Comparison of ENCODE assay signal across 20 mouse cellular contexts in genomic region chr1:59285880-59286279, GRCm38 (mm10). TPM values are rescaled to one million over a fixed set of nuclear protein-coding genes. Genes with fewer than 3 reads are reported as not detected.
DNase-seq lines count a peak whose midpoint lies in the region; TF ChIP-seq lines count a peak whose summit lies in the region.
"Had no signal": no experiment of that assay in that cellular context is flagged by ENCODE, and none has a peak within 500 bp of the region (broad histone marks: within the 10 kb centered on the region; RNA-seq: fewer than 3 reads in every experiment).

No protein-coding gene starts in this region.

- TF ChIP-seq RAD21 in CH12.LX (IDR thresholded peaks at IDR 0.05; ENCODE audit: low read depth, low read length) (no peak), MEL (IDR thresholded peaks at IDR 0.05; ENCODE audit: low read depth, low read length) (no peak)

- no peaks in the 10 kb centered on the region for H3K9me3 ChIP-seq in CH12.LX (replicated peaks; ENCODE audit: low read length)
- no peaks in the 10 kb centered on the region for H3K9me3 ChIP-seq in MEL (replicated peaks; ENCODE audit: insufficient read depth, low read length)
- H3K9me3 ChIP-seq: embryonic facial prominence, embryonic 10.5 days; embryonic facial prominence, embryonic 12.5 days; forebrain, embryonic 13.5 days; forebrain, embryonic 15.5 days; G1E had no signal

- H3K4me1 ChIP-seq in CH12.LX (ENCODE audit: control insufficient read depth in 1 of 2, insufficient read depth in 2 of 2) (no peaks in the 10 kb centered on the region), MEL (ENCODE audit: control insufficient read depth in 1 of 2, insufficient read depth in 2 of 2, low read length in 2 of 2) (0 out of 4 replicates have a peak, but pooled peaks cover 0 to 3% of the 10 kb centered on the region in 2 experiments)
- H3K4me1 ChIP-seq: forebrain, embryonic 13.5 days; forebrain, embryonic 15.5 days had no signal

- TF ChIP-seq POLR2A in CH12.LX (IDR thresholded peaks at IDR 0.05; ENCODE audit: low read depth, low read length) = no peak
- no peak for TF ChIP-seq POLR2A in MEL (IDR thresholded peaks at IDR 0.05; ENCODE audit: control insufficient read depth in 1 of 2, insufficient read depth in 1 of 2, low read depth in 1 of 2, low read length in 2 of 2, poor library complexity in 1 of 2)

- H3K4me2 ChIP-seq in CH12.LX (ENCODE audit: insufficient read depth, low read depth, poor library complexity, severe bottlenecking) = no peak overlapping the region
- H3K4me2 ChIP-seq: embryonic facial prominence, embryonic 12.5 days; forebrain, embryonic 13.5 days; forebrain, embryonic 15.5 days had no signal

- H3K27me3 ChIP-seq in CH12.LX (replicated peaks) (no peaks in the 10 kb centered on the region), MEL (ENCODE audit: control insufficient read depth in 1 of 2, insufficient read depth in 2 of 2, low read length in 2 of 2) (peaks cover 10 to 25% of the 10 kb centered on the region in 2 experiments)
- H3K27me3 ChIP-seq: embryonic facial prominence, embryonic 12.5 days; forebrain, embryonic 13.5 days; forebrain, embryonic 15.5 days had no signal

- TF ChIP-seq EP300 in CH12.LX (IDR thresholded peaks at IDR 0.05; ENCODE audit: low read length) = no peak
- TF ChIP-seq EP300 in MEL (IDR thresholded peaks at IDR 0.05; ENCODE audit: low read depth in 1 of 2, low read length in 2 of 2) = no peak

- H3K36me3 ChIP-seq in CH12.LX (replicated peaks in 1 of 2; ENCODE audit: control insufficient read depth in 1 of 2, insufficient read depth in 1 of 2, low read length in 1 of 2) = no peaks in the 10 kb centered on the region
- no peaks in the 10 kb centered on the region for H3K36me3 ChIP-seq in MEL (ENCODE audit: control insufficient read depth in 1 of 2, insufficient read depth in 2 of 2, low read length in 2 of 2)
- H3K36me3 ChIP-seq: embryonic facial prominence, embryonic 10.5 days; embryonic facial prominence, embryonic 12.5 days; forebrain, embryonic 15.5 days; G1E had no signal

- in situ Hi-C loops in CH12.LX (cut with MboI; ENCODE audit: low pct_ligation_motif_present, low pct_unique_long_range_greater_than_20kb, low sequenced_read_pairs) = no loop called here

- H3K27ac ChIP-seq in CH12.LX (ENCODE audit: insufficient read depth, low read depth) (no peak overlapping the region), MEL (ENCODE audit: control insufficient read depth, low read depth, low read length) (no peak overlapping the region)
- H3K27ac ChIP-seq: embryonic facial prominence, embryonic 10.5 days; embryonic facial prominence, embryonic 12.5 days; forebrain, embryonic 13.5 days; forebrain, embryonic 15.5 days had no signal

- TF ChIP-seq CTCF in CH12.LX (conservative IDR thresholded peaks at IDR 0.05 in 1 of 2, IDR thresholded peaks at IDR 0.05 in 1 of 2; ENCODE audit: low read depth in 2 of 2, low read length in 2 of 2) = no peak
- no peak for TF ChIP-seq CTCF in MEL (IDR thresholded peaks at IDR 0.05 in 2 of 3, conservative IDR thresholded peaks at IDR 0.05 in 1 of 3; ENCODE audit: control insufficient read depth in 1 of 3, insufficient read depth in 1 of 3, low read depth in 2 of 3, low read length in 3 of 3, poor library complexity in 1 of 3, severe bottlenecking in 1 of 3)

- H3K4me3 ChIP-seq in CH12.LX (replicated peaks in 1 of 3; ENCODE audit: low read depth in 2 of 3, low read length in 2 of 3, poor library complexity in 1 of 3) = no peak overlapping the region
- no peak overlapping the region for H3K4me3 ChIP-seq in MEL (ENCODE audit: control insufficient read depth in 1 of 2, insufficient read depth in 1 of 2, low read depth in 2 of 2, low read length in 2 of 2)
- H3K4me3 ChIP-seq: embryonic facial prominence, embryonic 10.5 days; embryonic facial prominence, embryonic 12.5 days; forebrain, embryonic 13.5 days; forebrain, embryonic 15.5 days had no signal

- H3K79me2 ChIP-seq in CH12.LX (replicated peaks; ENCODE audit: control insufficient read depth, extremely low read depth, insufficient read depth, poor library complexity, severe bottlenecking) (no peaks in the 10 kb centered on the region), MEL (ENCODE audit: control insufficient read depth, insufficient read depth, low read length, poor library complexity) (no peaks in the 10 kb centered on the region)

- H3K9ac ChIP-seq in CH12.LX (ENCODE audit: insufficient read depth, low read depth) = no peak overlapping the region
- no peak overlapping the region for H3K9ac ChIP-seq in MEL (ENCODE audit: control insufficient read depth, low read depth, low read length, poor library complexity, severe bottlenecking)
- H3K9ac ChIP-seq: embryonic facial prominence, embryonic 12.5 days; forebrain, embryonic 13.5 days; forebrain, embryonic 15.5 days had no signal

- DNase-seq in CH12.LX (ENCODE audit: extremely low read depth) (no peak), ES-CJ7 (ENCODE audit: low read depth, low spot score) (peak; percentile 15), MEL (ENCODE audit: low read depth, low spot score) (peak; percentile 20)
- peak; percentile 2 for DNase-seq in induced T-regulatory cell, adult 2 months (ENCODE audit: low read depth)
- no peak for DNase-seq in spleen, postnatal 4 days (ENCODE audit: low spot score in 2 of 2)
- no peak for DNase-seq in right cerebral cortex, adult 2 months (ENCODE audit: low spot score in 2 of 2)
- DNase-seq in spleen, postnatal 14 days (ENCODE audit: low spot score in 2 of 2) = no peak
- DNase-seq: adrenal gland, adult 8-10 months; adrenal gland, postnatal 14 days; cerebellum, adult 11-12 months; cerebellum, adult 2 months; cerebellum, adult 9-10 months; cerebellum, postnatal 10 days; cerebellum, postnatal 25 days had no signal

- dilution Hi-C loops in CH12.LX (cut with MboI; ENCODE audit: extremely low pct_ligation_motif_present, extremely low pct_unique_long_range_greater_than_20kb, low sequenced_read_pairs) = no loop called here

TF ChIP-seq in CH12.LX, 34 proteins besides CTCF, POLR2A, EP300 and RAD21:
- no peak for TF ChIP-seq TBP (conservative IDR thresholded peaks at IDR 0.05; ENCODE audit: low read depth, low read length)
- no peak for TF ChIP-seq JUN (IDR thresholded peaks at IDR 0.05; ENCODE audit: insufficient read depth, low read depth, low read length)
- no peak for TF ChIP-seq MEF2A (IDR thresholded peaks at IDR 0.05; ENCODE audit: borderline replicate concordance, low read depth, low read length)
- no peak for TF ChIP-seq PAX5 (IDR thresholded peaks at IDR 0.05; ENCODE audit: low read length)
- TF ChIP-seq BHLHE40 (IDR thresholded peaks at IDR 0.05; ENCODE audit: low read depth, low read length) = no peak
- no peak for TF ChIP-seq CHD2 (IDR thresholded peaks at IDR 0.05; ENCODE audit: low read length)
- peak; percentile 81 for TF ChIP-seq MAFK (IDR thresholded peaks at IDR 0.05; ENCODE audit: insufficient replicate concordance, low read length)
- no peak for TF ChIP-seq POLR2AphosphoS2 (IDR thresholded peaks at IDR 0.05; ENCODE audit: low read depth, low read length)

TF ChIP-seq in MEL, 35 proteins besides CTCF, POLR2A, EP300 and RAD21:
- no peak for TF ChIP-seq MEF2A (IDR thresholded peaks at IDR 0.05; ENCODE audit: extremely low read depth, insufficient replicate concordance, low read depth, low read length, poor library complexity, severe bottlenecking)
- no peak for TF ChIP-seq KAT2A (conservative IDR thresholded peaks at IDR 0.05; ENCODE audit: low read depth, low read length)
- no peak for TF ChIP-seq ELF1 (IDR thresholded peaks at IDR 0.05; ENCODE audit: low read depth, low read length)
- peak; percentile 56; the same call in 1 of the 2 replicates for TF ChIP-seq MAFK (IDR thresholded peaks at IDR 0.05; ENCODE audit: borderline replicate concordance, low read depth, low read length)
- no peak for TF ChIP-seq CHD2 (IDR thresholded peaks at IDR 0.05; ENCODE audit: low read length)
- TF ChIP-seq USF2 (IDR thresholded peaks at IDR 0.05; ENCODE audit: borderline replicate concordance in 1 of 2, insufficient read depth in 1 of 2, low read depth in 1 of 2, low read length in 2 of 2) = no peak
- TF ChIP-seq UBTF (IDR thresholded peaks at IDR 0.05; ENCODE audit: borderline replicate concordance, insufficient read depth, low read depth, low read length) = no peak

RNA-seq across cellular contexts. Expression of gene Cdk15, which starts 29.2 kb away (rescaled TPM):
- total RNA-seq in CH12.LX (2012; rRNA removed) (0.13 TPM in 1 of 2 replicates, not detected in the other), CH12.LX (2014; rRNA removed) (not detected in 2 replicates), MEL (2012; rRNA removed) (not detected in 2 replicates)
- polyA plus RNA-seq in CH12.LX (2012; ENCODE audit: insufficient read length, low read depth) (not detected in 2 replicates), MEL (2012; ENCODE audit: insufficient read depth in 1 of 2, insufficient read length in 2 of 2, low read depth in 1 of 2, low replicate concordance in 2 of 2, missing spikeins in 1 of 2) (not detected)
- total RNA-seq: adrenal gland, postnatal 14 days; G1E had no signal
- polyA plus RNA-seq: activated CD4-positive, CD25-positive, alpha-beta regulatory T cell, adult 4 months had no signal

RNA-seq across cellular contexts. Expression of gene Als2, which starts 48.8 kb away (rescaled TPM):
- total RNA-seq in CH12.LX (2012; rRNA removed) = 13.4 and 16.5 TPM in 2 replicates
- 25.0 and 27.5 TPM in 2 replicates for total RNA-seq in CH12.LX (2014; rRNA removed)
- polyA plus RNA-seq in CH12.LX (2012; ENCODE audit: insufficient read length, low read depth) = 41.0 and 42.6 TPM in 2 replicates
- total RNA-seq in MEL (2012; rRNA removed) = 7.4 and 9.1 TPM in 2 replicates
- 1 to 10 TPM in 1 of 2 experiments, not detected in 1; 8.5 TPM for polyA plus RNA-seq in MEL (2012; ENCODE audit: insufficient read depth in 1 of 2, insufficient read length in 2 of 2, low read depth in 1 of 2, low replicate concordance in 2 of 2, missing spikeins in 1 of 2)

Comparison
In these comparisons a context has a peak if more than half of its experiments do, and no peak if none do; other contexts are left out.
1. DNase-seq: peak in ES-CJ7 (single experiment), MEL (single experiment) and induced T-regulatory cell, adult 2 months (single experiment); none in CH12.LX (single experiment), spleen, postnatal 4 days (0 of 2), right cerebral cortex, adult 2 months (0 of 2) and spleen, postnatal 14 days (0 of 2).
2. Of the 35 proteins assayed by ChIP-seq in both MEL and CH12.LX: peak only in MEL: none; only in CH12.LX: none; in both: MAFK; in neither: 34.